Mouse (Mus musculus) megakaryocyte, embryonic 14.5 days (primary cell): Measurements from ENCODE around the gene Amd1.

Experiments
- FLI1 ChIP-seq: IDR thresholded peaks from 2 replicates; pipeline ENCODE4 v1.6.1; 2012; ENCODE audit warnings: low read length, inconsistent platforms, mixed read lengths
- GATA1 ChIP-seq: IDR thresholded peaks from 3 replicates; pipeline ENCODE4 v1.6.1; 2012; ENCODE audit warnings: mixed read lengths, low read length, inconsistent platforms, borderline replicate concordance

GRCm38 (mm10) chr10:40258976-40259375, 43.0 kb downstream of the Amd1 start:
- TF ChIP-seq GATA1 (no peak), FLI1 (no peak)
